Mouse (Mus musculus): ENCODE measurements around the gene Nup98.

DNA sequence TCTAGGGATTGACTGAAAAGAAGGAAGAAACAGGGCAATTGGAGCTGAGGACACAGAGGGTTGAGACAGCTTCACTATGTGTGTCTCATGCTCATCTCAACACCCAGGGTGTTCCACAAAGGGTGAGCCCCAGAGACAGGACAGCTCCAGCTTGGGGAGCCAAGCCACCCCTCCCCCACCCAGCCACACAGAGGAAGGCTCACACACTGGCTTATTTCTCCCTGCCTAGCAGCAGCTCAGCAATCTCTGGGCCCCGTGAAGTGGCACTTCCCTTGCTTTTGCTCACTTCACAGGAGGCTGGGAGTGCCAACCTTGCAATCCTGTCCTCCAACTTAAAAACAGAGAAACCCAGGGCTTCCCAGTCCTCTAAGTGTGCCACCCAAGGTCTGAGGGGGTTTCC, 35.8 kb upstream of the Nup98 start:
- TF ChIP-seq CTCF (IDR thresholded peaks at IDR 0.05; ENCODE audit: low read depth) (no peak), EP300 (IDR thresholded peaks at IDR 0.05; ENCODE audit: low read depth) (no peak)

Measured in liver, embryonic 14.5 days (tissue).